Mouse (Mus musculus) forebrain, embryonic 11.5 days (tissue): ENCODE data around the gene Hnrnpll. TPM values are rescaled to one million over a fixed set of nuclear protein-coding genes. Genes with fewer than 3 reads are reported as not detected.

Experiments used
- ATAC-seq: fragments of 200-750 bp; cut with Nextera tagmentation; replicated peaks from 2 replicates; pipeline ENCODE4 v1.8.0; 2017; ENCODE audit warnings: moderate TSS enrichment; ENCODE audit not compliant: low FRiP score
- DNase-seq: peaks from one replicate; pipeline ENCODE4 v3.0.0-alpha.2; 2017; ENCODE audit warnings: low spot score
- H3K27ac ChIP-seq: fragments of 300-500 bp; sonication (generic); 2 replicates; pipeline ENCODE4 v1.5.1; 2014; ENCODE audit warnings: low read depth, low read length
- H3K27me3 ChIP-seq: fragments of 300-500 bp; sonication (generic); 2 replicates; pipeline ENCODE4 v1.6.1; 2014; ENCODE audit warnings: mild to moderate bottlenecking, low read length, mixed read lengths; ENCODE audit not compliant: control insufficient read depth, insufficient read depth
- H3K36me3 ChIP-seq: fragments of 300-500 bp; sonication (generic); 2 replicates; pipeline ENCODE4 v1.6.1; 2014; ENCODE audit warnings: mild to moderate bottlenecking, low read length, moderate library complexity, mixed read lengths; ENCODE audit not compliant: control insufficient read depth, insufficient read depth
- H3K4me1 ChIP-seq: fragments of 300-500 bp; sonication (generic); replicated peaks from 2 replicates; pipeline ENCODE4 v1.6.1; 2014; ENCODE audit warnings: low read length, mixed read lengths; ENCODE audit not compliant: control insufficient read depth, insufficient read depth
- H3K4me2 ChIP-seq: fragments of 300-500 bp; sonication (generic); 2 replicates; pipeline ENCODE4 v1.6.1; 2014; ENCODE audit warnings: low read depth, mild to moderate bottlenecking, low read length, moderate library complexity, mixed read lengths; ENCODE audit not compliant: severe bottlenecking
- H3K4me3 ChIP-seq: fragments of 300-500 bp; sonication (generic); 2 replicates; pipeline ENCODE4 v1.5.1; 2014; ENCODE audit warnings: low read depth, low read length
- H3K9ac ChIP-seq: fragments of 300-500 bp; sonication (generic); 2 replicates; pipeline ENCODE4 v1.6.1; 2014; ENCODE audit warnings: low read length
- H3K9me3 ChIP-seq: fragments of 300-500 bp; sonication (generic); 2 replicates; pipeline ENCODE4 v1.6.1; 2016; ENCODE audit warnings: low read length, mixed read lengths; ENCODE audit not compliant: control insufficient read depth
- WGBS: fragments of 180-500 bp; shearing (Covaris S2); extraction: QIAGEN DNeasy Blood & Tissue Kit; methylation state at CpG from one replicate; pipeline ENCODE4 v1.1.7; 2014; 5-methylcytosine and 5-hydroxymethylcytosine counted together
- polyA plus RNA-seq: library from polyadenylated mRNA; unstranded; fragments of >200 nt; fragmentation: Nextera tagmentation; extraction: Ambion mirVana; gene quantifications from 2 replicates; pipeline ENCODE4 v1.2.1, GENCODE M21; 2014

Gene Hnrnpll
- polyA plus RNA-seq, 1 experiment from 2014 or later, result 127 TPM

DNA sequence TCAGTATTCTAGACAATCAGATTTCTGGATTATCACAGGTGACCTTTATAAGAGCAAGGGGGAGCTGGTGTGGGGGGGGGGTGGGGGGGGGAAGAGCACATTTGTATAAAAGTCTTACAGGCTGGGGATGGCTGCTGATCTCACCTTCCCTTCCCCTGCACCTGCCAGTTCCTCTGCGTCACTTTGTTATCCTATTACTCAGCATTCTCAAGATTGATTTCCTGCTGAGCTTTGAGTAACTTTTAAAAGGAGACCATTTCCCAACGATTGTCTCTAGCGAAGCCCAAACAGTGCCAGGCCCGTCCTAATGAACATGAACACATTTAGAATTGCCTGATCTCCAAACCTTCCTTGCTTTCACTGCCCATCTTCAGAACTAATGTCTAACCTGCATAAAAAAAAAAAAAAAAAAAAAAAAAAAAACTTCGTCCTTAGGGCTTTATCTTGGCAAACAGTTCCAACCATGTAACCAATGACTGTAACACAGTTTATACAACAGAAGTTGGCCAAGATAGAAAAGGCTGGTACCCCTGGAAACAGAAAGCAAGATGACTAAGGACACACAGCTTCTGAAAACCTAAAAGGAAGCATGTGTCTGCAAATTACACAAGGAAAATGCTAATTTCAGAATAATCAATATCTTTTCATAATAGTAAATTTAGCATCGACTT lies 29.9 kb upstream of the Hnrnpll start:
- H3K4me2 ChIP-seq, result no peak overlapping the region
- DNase-seq (no peak), ATAC-seq (no peak)
- no peak overlapping the region for H3K9ac ChIP-seq
- H3K36me3 ChIP-seq, result no peaks in the 10 kb centered on the region
- no peaks in the 10 kb centered on the region for H3K9me3 ChIP-seq
- 37% methylated on average over 6 of the region's 6 CpGs for WGBS
- H3K4me3 ChIP-seq, result no peak overlapping the region
- no peaks in the 10 kb centered on the region for H3K27me3 ChIP-seq
- no peak overlapping the region for H3K27ac ChIP-seq
- peaks cover 3% of the 10 kb centered on the region; the same call in 1 of the 2 replicates for H3K4me1 ChIP-seq

DNA sequence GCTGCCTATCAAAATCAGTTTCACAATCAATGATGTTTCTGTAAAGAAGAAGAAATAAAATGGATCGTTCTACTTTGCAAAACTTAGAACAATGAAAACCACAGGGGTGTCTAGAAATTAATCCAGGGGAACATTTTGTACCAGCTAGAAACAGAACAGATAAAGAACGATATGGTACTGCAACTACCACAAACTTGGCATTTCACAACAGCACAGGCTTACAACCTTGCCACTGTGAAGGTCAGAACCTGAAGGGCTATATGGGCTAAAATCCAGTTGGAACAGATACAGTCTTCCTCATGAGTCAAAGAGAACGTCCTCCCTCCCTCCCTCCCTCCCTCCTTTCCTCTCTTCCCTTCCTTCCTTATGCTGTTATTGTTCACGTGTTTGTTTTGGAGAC lies 28.4 kb upstream of the Hnrnpll start:
- no peak overlapping the region for H3K4me2 ChIP-seq
- no peak overlapping the region for H3K27ac ChIP-seq
- no peaks in the 10 kb centered on the region for H3K27me3 ChIP-seq
- H3K4me3 ChIP-seq, result no peak overlapping the region
- no peaks in the 10 kb centered on the region for H3K36me3 ChIP-seq
- no peaks in the 10 kb centered on the region for H3K9me3 ChIP-seq
- no peaks in the 10 kb centered on the region; the same call in 1 of the 2 replicates for H3K4me1 ChIP-seq
- WGBS, result 74% methylated on average over 4 of the region's 4 CpGs
- no peak for DNase-seq
- H3K9ac ChIP-seq, result no peak overlapping the region
- no peak for ATAC-seq

DNA sequence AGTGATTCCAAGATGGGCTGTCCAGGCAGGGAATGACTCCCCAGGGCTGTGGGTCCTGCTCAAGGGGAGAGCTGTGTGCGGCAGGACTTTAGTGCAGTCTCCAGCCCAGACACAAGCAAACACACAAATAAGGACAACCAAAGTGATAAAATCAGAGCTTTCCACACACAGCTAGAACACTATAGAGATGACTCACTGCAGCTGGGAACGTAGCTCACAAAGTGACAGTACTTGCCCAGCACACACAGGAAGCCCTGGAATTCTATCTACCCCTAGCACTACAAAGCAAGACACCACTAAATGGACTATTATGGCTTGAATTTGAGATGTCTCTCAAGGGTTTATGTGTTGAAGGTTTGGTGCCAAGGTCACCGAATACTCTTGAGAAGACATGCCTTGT lies 26.0 kb upstream of the Hnrnpll start:
- H3K4me2 ChIP-seq, result no peak overlapping the region
- H3K4me3 ChIP-seq, result no peak overlapping the region
- H3K4me1 ChIP-seq, result no peaks in the 10 kb centered on the region
- H3K27ac ChIP-seq, result no peak overlapping the region
- H3K27me3 ChIP-seq, result no peaks in the 10 kb centered on the region
- H3K9ac ChIP-seq, result no peak overlapping the region
- DNase-seq, result no peak
- H3K36me3 ChIP-seq, result no peaks in the 10 kb centered on the region
- 88% methylated on average over 3 of the region's 3 CpGs for WGBS
- peaks cover 2% of the 10 kb centered on the region; the same call in 1 of the 2 replicates for H3K9me3 ChIP-seq
- no peak for ATAC-seq

DNA sequence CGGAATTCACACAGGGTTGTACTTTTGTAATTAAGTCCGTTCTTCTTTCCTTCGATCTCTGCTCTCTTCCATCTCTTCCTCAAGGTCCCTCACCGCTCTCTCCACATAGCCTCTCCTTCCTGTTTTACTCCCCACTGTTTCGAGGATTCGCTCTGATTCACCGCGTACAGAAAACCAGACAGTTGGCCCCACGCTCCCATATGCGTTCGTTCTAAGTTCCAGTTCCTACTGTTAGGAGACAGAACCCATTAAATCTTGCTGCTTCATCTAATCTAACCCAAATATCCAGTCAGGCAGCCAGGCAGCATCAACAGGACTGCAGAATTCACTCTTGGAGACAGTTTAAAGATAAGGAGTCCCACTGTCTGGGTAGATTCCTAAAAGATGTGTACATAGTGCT lies 24.5 kb upstream of the Hnrnpll start:
- H3K9ac ChIP-seq, result no peak overlapping the region
- H3K27ac ChIP-seq, result no peak overlapping the region
- H3K4me1 ChIP-seq, result no peaks in the 10 kb centered on the region
- DNase-seq (no peak), ATAC-seq (no peak)
- H3K9me3 ChIP-seq, result peaks cover 2% of the 10 kb centered on the region; the same call in 1 of the 2 replicates
- H3K4me2 ChIP-seq, result no peak overlapping the region
- no peak overlapping the region for H3K4me3 ChIP-seq
- H3K36me3 ChIP-seq, result no peaks in the 10 kb centered on the region
- H3K27me3 ChIP-seq, result no peaks in the 10 kb centered on the region
- WGBS, result 93% methylated on average over 11 of the region's 11 CpGs

DNA sequence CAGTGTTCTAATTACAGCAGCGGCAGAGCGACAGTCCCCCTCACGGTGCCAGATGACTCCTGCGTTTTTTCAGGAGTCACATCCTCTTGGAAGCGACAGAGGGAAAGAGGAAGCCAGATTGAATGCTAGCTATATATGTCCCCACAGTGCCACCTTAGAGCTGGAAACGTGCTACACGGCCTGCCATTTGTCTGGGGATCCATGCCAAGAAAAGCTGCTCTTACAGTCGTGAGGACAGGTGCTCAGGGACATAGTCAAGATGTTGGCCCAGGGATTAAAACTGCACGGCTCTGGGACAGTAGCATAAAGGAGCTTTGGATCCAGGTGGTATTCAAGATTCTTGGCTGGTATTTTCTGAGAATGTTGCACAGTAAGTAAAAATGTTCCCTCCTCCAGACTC lies 22.3 kb upstream of the Hnrnpll start:
- DNase-seq, result no peak
- Histone ChIP-seq H3K9ac (no peak overlapping the region), H3K27me3 (no peaks in the 10 kb centered on the region), H3K4me3 (no peak overlapping the region), H3K27ac (no peak overlapping the region), H3K4me1 (no peaks in the 10 kb centered on the region), H3K9me3 (peaks cover 2% of the 10 kb centered on the region; the same call in 1 of the 2 replicates), H3K4me2 (no peak overlapping the region), H3K36me3 (no peaks in the 10 kb centered on the region)
- no peak for ATAC-seq
- WGBS, result 82% methylated on average over 9 of the region's 9 CpGs

DNA sequence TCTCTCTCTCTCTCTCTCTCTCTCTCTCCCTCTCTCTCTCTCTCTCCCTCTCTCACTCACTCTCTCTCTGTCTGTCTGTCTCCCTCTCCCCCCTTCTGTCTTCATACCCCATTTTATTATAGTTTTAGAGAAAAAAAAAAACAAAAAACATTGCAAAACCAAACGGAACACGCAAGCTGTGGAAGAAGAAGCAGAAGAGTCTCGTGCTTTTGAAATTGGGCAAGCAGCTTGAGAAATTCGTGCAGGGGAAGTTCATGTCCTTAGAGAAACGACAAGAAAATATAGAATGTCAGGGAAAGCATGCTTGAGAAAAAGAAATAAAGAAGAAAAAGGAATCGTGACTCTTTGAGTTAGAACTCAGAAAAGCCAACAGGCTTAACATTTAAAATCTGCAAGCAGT lies 21.1 kb upstream of the Hnrnpll start:
- no peak overlapping the region for H3K4me3 ChIP-seq
- peaks cover 2% of the 10 kb centered on the region; the same call in 1 of the 2 replicates for H3K9me3 ChIP-seq
- no peaks in the 10 kb centered on the region for H3K4me1 ChIP-seq
- no peaks in the 10 kb centered on the region for H3K36me3 ChIP-seq
- DNase-seq (no peak), ATAC-seq (no peak)
- 74% methylated on average over 6 of the region's 6 CpGs for WGBS
- H3K9ac ChIP-seq, result no peak overlapping the region
- no peak overlapping the region for H3K4me2 ChIP-seq
- no peaks in the 10 kb centered on the region for H3K27me3 ChIP-seq
- H3K27ac ChIP-seq, result no peak overlapping the region

DNA sequence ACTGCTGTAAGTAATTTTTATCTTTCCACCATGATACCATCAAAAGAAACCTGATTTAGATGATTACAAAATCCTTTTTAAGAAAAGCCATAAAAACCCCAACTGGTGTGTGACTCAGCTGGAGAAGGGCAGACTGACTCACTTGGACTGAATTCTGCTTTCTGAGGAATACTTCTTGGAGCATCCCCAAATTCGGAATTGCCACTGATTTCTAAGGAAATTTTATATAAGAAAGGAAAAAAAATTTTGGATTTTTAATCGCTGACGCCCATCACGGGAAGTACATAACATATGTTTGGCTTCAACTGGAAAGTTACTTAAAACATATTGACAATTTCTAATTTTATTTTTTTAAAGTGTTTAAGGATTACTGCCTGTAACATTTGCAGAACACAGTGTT lies 16.6 kb upstream of the Hnrnpll start:
- no peaks in the 10 kb centered on the region for H3K36me3 ChIP-seq
- no peak for DNase-seq
- no peak overlapping the region for H3K4me2 ChIP-seq
- no peaks in the 10 kb centered on the region for H3K9me3 ChIP-seq
- H3K4me1 ChIP-seq, result no peaks in the 10 kb centered on the region
- 93% methylated on average over 4 of the region's 4 CpGs for WGBS
- no peak overlapping the region for H3K9ac ChIP-seq
- no peak overlapping the region for H3K4me3 ChIP-seq
- H3K27ac ChIP-seq, result no peak overlapping the region
- H3K27me3 ChIP-seq, result no peaks in the 10 kb centered on the region
- no peak for ATAC-seq

DNA sequence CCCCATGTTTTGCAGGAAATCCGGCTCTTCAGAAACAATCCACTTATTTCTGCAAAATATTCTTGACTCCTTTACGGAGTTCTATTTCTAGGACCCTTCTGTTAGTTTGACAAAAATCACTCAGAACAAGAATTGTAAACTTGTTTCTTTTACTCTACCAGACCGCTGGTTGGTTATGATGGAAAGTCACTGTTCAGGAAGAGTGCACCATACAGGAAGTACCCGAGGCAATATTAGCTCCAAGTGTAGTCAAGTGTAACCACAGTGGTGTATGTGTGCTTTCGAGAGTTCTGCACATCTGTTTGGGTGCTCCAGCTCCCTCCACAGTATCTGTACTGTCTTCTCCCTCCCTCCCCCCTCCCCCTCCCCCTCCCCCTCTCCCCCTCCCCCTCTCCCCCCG lies 5.1 kb upstream of the Hnrnpll start:
- Histone ChIP-seq H3K9me3 (no peaks in the 10 kb centered on the region), H3K27ac (no peak overlapping the region), H3K36me3 (no peaks in the 10 kb centered on the region), H3K4me2 (no peak overlapping the region), H3K27me3 (no peaks in the 10 kb centered on the region), H3K4me3 (no peak overlapping the region), H3K4me1 (no peaks in the 10 kb centered on the region), H3K9ac (no peak overlapping the region)
- WGBS, result 94% methylated on average over 6 of the region's 6 CpGs
- DNase-seq, result no peak
- no peak for ATAC-seq

DNA sequence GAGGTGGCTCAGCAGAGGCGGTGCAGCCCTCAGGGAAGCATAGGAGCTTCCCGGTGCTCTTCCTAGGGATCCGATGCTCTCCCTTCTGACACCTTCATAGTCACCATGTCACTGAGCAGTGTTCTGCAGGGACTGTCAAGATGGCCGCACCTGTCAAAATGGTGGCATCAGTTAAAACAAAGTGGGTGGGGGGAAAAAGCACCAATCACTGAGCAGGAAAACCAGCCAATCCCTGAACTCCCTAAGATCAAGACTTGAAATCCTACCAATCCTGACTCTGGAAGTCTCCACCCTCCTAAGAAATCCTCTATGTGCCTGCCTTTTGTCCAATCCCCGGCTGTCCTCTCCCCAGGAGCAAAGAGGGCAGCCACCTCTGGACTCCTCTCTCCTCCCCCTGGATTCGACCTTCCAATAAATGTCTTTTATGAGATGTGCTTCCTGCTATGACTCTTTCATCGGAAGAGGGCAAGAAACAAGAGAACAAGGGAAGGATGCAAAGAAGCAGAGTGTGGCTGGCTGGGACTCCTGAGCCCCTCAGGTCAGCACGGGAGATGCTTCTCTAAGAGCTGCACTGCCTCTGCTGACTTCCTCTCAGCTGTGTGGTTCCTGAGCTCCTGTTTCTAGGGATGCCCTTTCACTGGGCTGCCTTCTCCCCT lies 1.8 kb upstream of the Hnrnpll start:
- Histone ChIP-seq H3K27ac (no peak overlapping the region), H3K4me3 (no peak overlapping the region), H3K9me3 (no peaks in the 10 kb centered on the region), H3K4me2 (no peak overlapping the region), H3K9ac (no peak overlapping the region), H3K36me3 (no peaks in the 10 kb centered on the region), H3K27me3 (no peaks in the 10 kb centered on the region), H3K4me1 (no peaks in the 10 kb centered on the region; the same call in 1 of the 2 replicates)
- ATAC-seq (no peak), DNase-seq (no peak)
- WGBS, result 67% methylated on average over 8 of the region's 8 CpGs
